Mouse (Mus musculus): ENCODE results near the gene Cfap61. TPM values are rescaled to one million over a fixed set of nuclear protein-coding genes. Genes with fewer than 3 reads are reported as not detected.

The Cfap61 gene
- not detected for total RNA-seq (2023)

GRCm38 (mm10) chr2:145934339-145935231, at the start of gene Cfap61, which contains the start of gene Crnkl1:
TSS of gene Cfap61 (plus strand) at chr2:145934784.
TSS of gene Crnkl1 (minus strand) at chr2:145935014.

GRCm38 (mm10) chr2:145901861-145902260, 32.7 kb upstream of the Cfap61 start, which contains the start of gene Naa20:
TSS of gene Naa20 (plus strand) at chr2:145902099.

GRCm38 (mm10) chr2:146221076-146221928, 286.7 kb downstream of the Cfap61 start, which contains the start of gene Insm1:
TSS of gene Insm1 (plus strand) at chr2:146221921.

Other genes starting within 250 kb of the Cfap61 start
- 31.0 TPM for gene Naa20, start 32.7 kb upstream of the Cfap61 start, total RNA-seq (2023)
- gene Crnkl1, start 230 bp downstream of the Cfap61 start, total RNA-seq (2023), result 46.6 TPM